Mouse (Mus musculus) lung, embryonic 15.5 days (tissue): Measurements from ENCODE around the gene Gm30083. TPM values are rescaled to one million over a fixed set of nuclear protein-coding genes. Genes with fewer than 3 reads are reported as not detected.

Source experiments
- ATAC-seq: fragments of 200-750 bp; cut with Nextera tagmentation; 2 replicates; pipeline ENCODE4 v1.8.0; 2017; ENCODE audit warnings: moderate number of reproducible peaks, borderline replicate concordance; ENCODE audit not compliant: low FRiP score, low TSS enrichment; ENCODE audit errors: extremely low read depth
- H3K27ac ChIP-seq: fragments of 300-500 bp; sonication (generic); 2 replicates; pipeline ENCODE4 v1.5.1; 2015; ENCODE audit warnings: moderate library complexity, mild to moderate bottlenecking, inconsistent platforms
- H3K27me3 ChIP-seq: fragments of 300-500 bp; sonication (generic); 2 replicates; pipeline ENCODE4 v1.6.1; 2015; ENCODE audit warnings: inconsistent platforms
- H3K36me3 ChIP-seq: fragments of 300-500 bp; sonication (generic); 2 replicates; pipeline ENCODE4 v1.6.1; 2015; ENCODE audit warnings: inconsistent platforms
- H3K4me1 ChIP-seq: fragments of 300-500 bp; sonication (generic); 2 replicates; pipeline ENCODE4 v1.6.1; 2015; ENCODE audit warnings: inconsistent platforms
- H3K4me2 ChIP-seq: fragments of 300-500 bp; sonication (generic); 2 replicates; pipeline ENCODE4 v1.6.1; 2015; ENCODE audit warnings: inconsistent platforms, mild to moderate bottlenecking, moderate library complexity
- H3K4me3 ChIP-seq: fragments of 300-500 bp; sonication (generic); 2 replicates; pipeline ENCODE4 v1.5.1; 2015; ENCODE audit warnings: mild to moderate bottlenecking, inconsistent platforms
- H3K9ac ChIP-seq: fragments of 300-500 bp; sonication (generic); 2 replicates; pipeline ENCODE4 v1.6.1; 2015; ENCODE audit warnings: inconsistent platforms
- H3K9me3 ChIP-seq: fragments of 300-500 bp; sonication (generic); 2 replicates; pipeline ENCODE4 v1.6.1; 2016; ENCODE audit warnings: inconsistent platforms
- WGBS: fragments of 180-500 bp; shearing (Covaris S2); methylation state at CpG from one replicate; pipeline ENCODE4 v1.1.7; 2015; 5-methylcytosine and 5-hydroxymethylcytosine counted together
- polyA plus RNA-seq: library from polyadenylated mRNA; unstranded; fragments of >200 nt; fragmentation: Nextera tagmentation; extraction: Ambion mirVana; gene quantifications from 2 replicates; pipeline ENCODE4 v1.2.1, GENCODE M21; 2015

The Gm30083 gene
- polyA plus RNA-seq, 1 experiment from 2014 or later, result not detected

DNA sequence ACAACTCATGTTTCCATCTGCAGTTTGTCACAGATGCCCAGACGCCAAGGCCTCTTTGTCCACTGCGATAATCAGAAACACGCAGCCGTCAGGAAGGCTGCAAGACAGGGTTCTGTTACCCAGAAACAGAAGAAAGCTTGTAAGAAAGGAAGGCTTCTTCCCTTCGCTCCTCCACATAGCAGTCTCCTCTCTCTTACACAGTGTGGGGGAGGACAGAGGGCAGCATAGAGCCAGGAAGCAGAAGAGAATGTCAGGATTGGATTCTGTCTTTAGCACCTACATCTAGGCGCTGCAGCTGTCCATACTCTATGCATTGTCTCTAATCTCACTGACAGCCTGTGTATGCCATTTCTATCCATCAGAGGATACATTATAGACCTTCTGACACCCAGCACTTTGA is 17.6 kb downstream of the Gm30083 start:
- WGBS, result 38% methylated on average over 6 of the region's 6 CpGs
- H3K4me1 ChIP-seq, result no peaks in the 10 kb centered on the region
- no peaks in the 10 kb centered on the region for H3K9me3 ChIP-seq
- H3K4me2 ChIP-seq, result no peak overlapping the region
- H3K36me3 ChIP-seq, result no peaks in the 10 kb centered on the region
- no peak for ATAC-seq
- H3K4me3 ChIP-seq, result no peak overlapping the region
- no peak overlapping the region for H3K27ac ChIP-seq
- no peak overlapping the region for H3K9ac ChIP-seq
- no peaks in the 10 kb centered on the region for H3K27me3 ChIP-seq

- 86% methylated on average over 6 of the region's 6 CpGs for WGBS
These were observed 21.3 kb downstream of the Gm30083 start for GRCm38 (mm10) chr14:33993521-33994289.

DNA sequence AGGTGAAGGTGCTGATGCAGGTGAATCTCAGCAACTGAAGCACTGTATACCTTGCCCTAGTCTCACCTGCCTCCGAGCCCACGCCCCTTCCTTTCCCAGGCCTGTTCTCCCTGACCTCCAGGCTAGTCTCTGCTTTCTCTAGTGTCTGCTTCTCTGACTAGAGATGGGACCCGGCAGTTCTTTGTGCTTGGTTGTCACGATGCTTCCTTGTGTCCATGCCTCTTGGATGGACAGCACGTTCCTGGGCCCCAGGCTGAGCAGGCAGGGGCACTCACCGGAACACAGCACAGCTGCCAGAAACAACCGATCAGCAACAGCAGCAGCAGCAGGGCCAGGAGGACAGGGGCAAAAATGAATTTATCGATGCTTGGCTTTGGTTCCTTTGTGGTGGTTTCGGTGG is 21.9 kb downstream of the Gm30083 start:
- H3K27ac ChIP-seq, result no peak overlapping the region
- 92% methylated on average over 9 of the region's 9 CpGs for WGBS
- H3K9me3 ChIP-seq, result no peaks in the 10 kb centered on the region
- H3K27me3 ChIP-seq, result no peaks in the 10 kb centered on the region
- no peak overlapping the region for H3K9ac ChIP-seq
- no peak for ATAC-seq
- no peaks in the 10 kb centered on the region for H3K4me1 ChIP-seq
- H3K4me3 ChIP-seq, result no peak overlapping the region
- H3K36me3 ChIP-seq, result no peaks in the 10 kb centered on the region
- H3K4me2 ChIP-seq, result no peak overlapping the region

More at GRCm38 (mm10) chr14:33993521-33994289, 21.3 kb downstream of the Gm30083 start:
- Histone ChIP-seq H3K4me3 (no peak overlapping the region), H3K4me1 (no peaks in the 10 kb centered on the region), H3K9me3 (no peaks in the 10 kb centered on the region), H3K9ac (no peak overlapping the region), H3K27me3 (no peaks in the 10 kb centered on the region), H3K27ac (no peak overlapping the region), H3K4me2 (no peak overlapping the region), H3K36me3 (no peaks in the 10 kb centered on the region)
- ATAC-seq, result no peak

- Histone ChIP-seq H3K9ac (no peak overlapping the region), H3K27ac (no peak overlapping the region), H3K9me3 (no peaks in the 10 kb centered on the region), H3K4me1 (no peaks in the 10 kb centered on the region), H3K4me2 (no peak overlapping the region), H3K27me3 (no peaks in the 10 kb centered on the region), H3K36me3 (no peaks in the 10 kb centered on the region), H3K4me3 (no peak overlapping the region)
- no peak for ATAC-seq
- WGBS, result 76% methylated on average over 4 of the region's 4 CpGs
These were observed 23.0 kb downstream of the Gm30083 start for GRCm38 (mm10) chr14:33991971-33992370.

- 37% methylated on average over 3 of the region's 3 CpGs for WGBS
- Histone ChIP-seq H3K36me3 (no peaks in the 10 kb centered on the region), H3K9me3 (no peaks in the 10 kb centered on the region), H3K9ac (no peak overlapping the region), H3K27me3 (no peaks in the 10 kb centered on the region), H3K27ac (no peak overlapping the region), H3K4me1 (no peaks in the 10 kb centered on the region), H3K4me3 (no peak overlapping the region), H3K4me2 (no peak overlapping the region)
- ATAC-seq, result no peak
These were observed 25.8 kb downstream of the Gm30083 start for GRCm38 (mm10) chr14:33989201-33989600.

DNA sequence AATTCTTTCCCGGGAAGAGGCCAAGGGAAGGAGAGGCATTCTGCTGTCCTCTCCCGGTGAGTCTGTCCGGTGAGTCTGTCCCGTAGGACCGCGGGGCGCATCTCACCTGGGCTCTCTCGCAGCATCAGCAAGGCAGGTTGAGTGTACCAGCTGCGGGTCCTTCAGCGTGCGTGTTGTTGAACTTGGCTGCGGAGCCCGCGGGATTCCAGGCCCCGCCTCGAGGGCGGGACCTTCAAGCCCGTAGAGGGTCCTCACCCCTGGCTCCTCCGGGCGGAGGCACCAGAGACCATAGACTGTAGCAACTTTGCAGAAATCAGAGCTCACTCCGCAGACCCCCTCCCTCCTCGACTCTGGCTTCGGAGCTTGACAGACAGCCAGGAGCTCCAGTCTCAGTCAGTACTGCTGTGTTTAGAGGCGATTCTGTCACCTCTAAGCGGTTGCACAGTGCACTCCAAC is 36.4 kb downstream of the Gm30083 start, which contains the start of gene Zfp488:
Zfp488 (minus strand) TSS at position 161 of the 456 bp plus-strand sequence.
- Histone ChIP-seq H3K9me3 (no peaks in the 10 kb centered on the region), H3K4me2 (peak within 1 kb of the TSS; percentile 68), H3K9ac (peak within 1 kb of the TSS; percentile 19; the same call in 1 of the 2 replicates), H3K27me3 (peaks cover 11% of the 10 kb centered on the region; the same call in 1 of the 2 replicates), H3K4me3 (peak within 1 kb of the TSS; percentile 30), H3K27ac (no peak within 1 kb of the TSS), H3K4me1 (0 out of 2 replicates have a peak, but pooled peaks cover 6% of the 10 kb centered on the region), H3K36me3 (no peaks in the 10 kb centered on the region)
- peak; percentile 46; the same call in 1 of the 2 replicates for ATAC-seq
- 2% methylated on average over 25 of the region's 25 CpGs for WGBS

- 41% methylated on average over 7 of the region's 7 CpGs for WGBS
- Histone ChIP-seq H3K4me1 (0 out of 2 replicates have a peak, but pooled peaks cover 6% of the 10 kb centered on the region), H3K27ac (no peak overlapping the region), H3K36me3 (no peaks in the 10 kb centered on the region), H3K9ac (no peak overlapping the region), H3K27me3 (peaks cover 11% of the 10 kb centered on the region; the same call in 1 of the 2 replicates), H3K4me2 (no peak overlapping the region), H3K4me3 (no peak overlapping the region), H3K9me3 (no peaks in the 10 kb centered on the region)
- no peak for ATAC-seq
These were observed 37.2 kb downstream of the Gm30083 start for GRCm38 (mm10) chr14:33977748-33978147.

GRCm38 (mm10) chr14:33974752-33975151 is 40.2 kb downstream of the Gm30083 start:
- Histone ChIP-seq H3K27me3 (peaks cover 11% of the 10 kb centered on the region; the same call in 1 of the 2 replicates), H3K4me2 (no peak overlapping the region), H3K9ac (no peak overlapping the region), H3K9me3 (no peaks in the 10 kb centered on the region), H3K4me3 (no peak overlapping the region), H3K36me3 (no peaks in the 10 kb centered on the region), H3K27ac (no peak overlapping the region), H3K4me1 (0 out of 2 replicates have a peak, but pooled peaks cover 6% of the 10 kb centered on the region)
- 55% methylated on average over 5 of the region's 5 CpGs for WGBS
- ATAC-seq, result no peak

DNA sequence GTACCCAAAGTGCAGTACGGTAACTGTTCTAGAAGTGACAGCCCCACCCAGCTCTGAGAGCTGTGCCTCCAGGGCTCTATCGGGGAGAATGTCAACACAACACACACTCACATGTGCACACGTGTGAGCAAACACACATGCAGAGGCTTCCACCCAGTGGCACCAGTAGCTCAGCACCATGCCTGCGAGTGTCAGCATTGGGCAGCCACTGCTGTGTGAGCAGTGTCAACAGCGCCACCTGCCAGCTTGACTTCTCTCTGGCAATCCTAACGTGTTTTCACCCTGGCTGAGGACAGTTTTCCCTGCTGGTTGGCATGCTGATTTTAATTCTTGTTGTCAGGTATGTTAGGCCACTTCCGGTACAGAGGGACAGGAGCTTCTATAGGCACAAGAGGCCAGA is 42.3 kb downstream of the Gm30083 start:
- WGBS, result 38% methylated on average over 7 of the region's 7 CpGs
- H3K27me3 ChIP-seq, result no peaks in the 10 kb centered on the region; the same call in 1 of the 2 replicates
- H3K4me2 ChIP-seq, result no peak overlapping the region
- no peak for ATAC-seq
- H3K9ac ChIP-seq, result no peak overlapping the region
- no peak overlapping the region for H3K4me3 ChIP-seq
- no peaks in the 10 kb centered on the region for H3K9me3 ChIP-seq
- H3K27ac ChIP-seq, result no peak overlapping the region
- no peaks in the 10 kb centered on the region for H3K4me1 ChIP-seq
- H3K36me3 ChIP-seq, result no peaks in the 10 kb centered on the region

DNA sequence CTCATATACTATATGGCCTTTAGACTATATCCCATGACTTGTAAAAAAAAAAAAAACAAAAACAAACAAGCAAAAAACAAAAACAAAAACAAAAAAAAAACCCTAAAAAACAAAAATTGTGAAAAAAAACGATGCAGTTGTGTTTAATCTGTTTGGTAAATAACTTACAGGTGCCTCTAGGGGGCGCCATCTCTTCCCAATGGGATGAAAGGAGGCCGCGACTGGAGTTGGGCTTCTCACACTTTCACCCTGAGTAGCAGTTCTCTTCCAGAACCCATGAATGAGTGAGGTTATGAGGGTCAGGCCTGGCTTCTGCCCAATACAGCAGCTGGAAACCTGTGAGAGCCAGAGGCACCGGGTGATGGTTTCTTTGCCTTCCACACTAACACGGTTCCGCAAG is 49.3 kb downstream of the Gm30083 start:
- no peak; the same call in 1 of the 2 replicates for ATAC-seq
- Histone ChIP-seq H3K9me3 (no peaks in the 10 kb centered on the region), H3K4me3 (no peak overlapping the region), H3K4me2 (no peak overlapping the region), H3K27ac (no peak overlapping the region), H3K4me1 (no peaks in the 10 kb centered on the region), H3K36me3 (no peaks in the 10 kb centered on the region), H3K9ac (no peak overlapping the region), H3K27me3 (no peaks in the 10 kb centered on the region)
- 53% methylated on average over 7 of the region's 7 CpGs for WGBS

- H3K27ac ChIP-seq, result no peak overlapping the region
- no peak overlapping the region for H3K4me3 ChIP-seq
- H3K4me2 ChIP-seq, result no peak overlapping the region
- no peaks in the 10 kb centered on the region for H3K27me3 ChIP-seq
- WGBS, result 10% methylated on average over 9 of the region's 9 CpGs
- no peaks in the 10 kb centered on the region for H3K4me1 ChIP-seq
- no peak overlapping the region for H3K9ac ChIP-seq
- no peaks in the 10 kb centered on the region for H3K9me3 ChIP-seq
- ATAC-seq, result no peak
- no peaks in the 10 kb centered on the region for H3K36me3 ChIP-seq
These were observed 55.6 kb downstream of the Gm30083 start for GRCm38 (mm10) chr14:33959341-33959740.

DNA sequence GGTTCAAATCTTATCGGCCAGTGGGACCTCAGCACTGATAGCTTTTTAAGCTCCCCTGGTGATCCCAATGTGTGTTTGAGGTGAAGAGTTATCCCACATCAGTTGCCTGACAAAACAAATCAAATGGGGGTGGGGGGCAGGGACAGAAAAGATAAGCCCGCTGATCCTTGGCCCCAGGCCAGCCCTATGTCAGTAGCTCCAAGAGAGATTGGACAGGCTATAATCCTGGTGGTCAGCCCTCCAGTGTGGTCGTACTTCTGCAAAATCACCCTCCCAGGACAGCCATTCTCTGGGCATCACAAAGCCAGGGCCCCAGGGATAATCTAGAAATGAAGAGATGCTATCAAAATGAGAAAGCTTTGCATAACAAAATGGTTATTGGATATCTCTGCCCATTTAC is 56.1 kb downstream of the Gm30083 start:
- WGBS, result 25% methylated on average over 3 of the region's 3 CpGs
- Histone ChIP-seq H3K9ac (no peak overlapping the region), H3K27ac (no peak overlapping the region), H3K36me3 (no peaks in the 10 kb centered on the region), H3K4me3 (no peak overlapping the region), H3K27me3 (no peaks in the 10 kb centered on the region), H3K9me3 (no peaks in the 10 kb centered on the region), H3K4me1 (no peaks in the 10 kb centered on the region), H3K4me2 (no peak overlapping the region)
- no peak for ATAC-seq
